Mouse (Mus musculus) gastrocnemius, adult 8-10 months (tissue): ENCODE measurements around the gene Spag6. TPM values are rescaled to one million over a fixed set of nuclear protein-coding genes. Genes with fewer than 3 reads are reported as not detected.

ENCODE experiments used
- DNase-seq, 2 experiments: peaks; one replicate each; pipeline ENCODE4 v3.0.0; 2022; ENCODE audit warnings: low spot score in 2 of 2
- total RNA-seq, 4 experiments: library from RNA; stranded (reverse); gene quantifications; 2 replicates each; pipeline ENCODE4 v1.2.4; 2022

Gene Spag6
- total RNA-seq: 1 to 10 TPM in 3 of 4 experiments, under 1 TPM in 1; 0.85 to 1.6 (median 1.2) TPM

GRCm38 (mm10) chr2:18693871-18694610 is at the start of gene Spag6:
Spag6 (plus strand) TSS chr2:18694032.
- peak; percentile 65 to 72 for DNase-seq

GRCm38 (mm10) chr2:18648563-18648962 is 45.3 kb upstream of the Spag6 start:
- DNase-seq: no peak

- no peak for DNase-seq
These were observed 39.0 kb upstream of the Spag6 start for GRCm38 (mm10) chr2:18654821-18655220.

GRCm38 (mm10) chr2:18664003-18664402 is 29.8 kb upstream of the Spag6 start:
- DNase-seq: no peak

GRCm38 (mm10) chr2:18671041-18671440 is 22.8 kb upstream of the Spag6 start:
- no peak for DNase-seq

- DNase-seq: peak; percentile 89 to 90
These were observed 21.6 kb upstream of the Spag6 start, which contains the start of gene Commd3 for GRCm38 (mm10) chr2:18672133-18672765. Commd3 (plus strand) TSS chr2:18672384.

- no peak for DNase-seq
These were observed 21.1 kb upstream of the Spag6 start for GRCm38 (mm10) chr2:18672766-18673164.

GRCm38 (mm10) chr2:18673766-18674165 is 20.1 kb upstream of the Spag6 start:
- no peak for DNase-seq

GRCm38 (mm10) chr2:18674193-18674902 is 19.5 kb upstream of the Spag6 start:
- DNase-seq: no peak

GRCm38 (mm10) chr2:18675681-18676456 is 18.0 kb upstream of the Spag6 start:
- no peak for DNase-seq

- peak; percentile 41 to 63 for DNase-seq
These were observed 17.3 kb upstream of the Spag6 start for GRCm38 (mm10) chr2:18676457-18676935.

- DNase-seq: peak; percentile 47 to 56
These were observed 16.8 kb upstream of the Spag6 start, which contains the start of gene Bmi1 for GRCm38 (mm10) chr2:18676936-18677491. Bmi1 (plus strand) TSS chr2:18677018.

GRCm38 (mm10) chr2:18677631-18678471 is 16.0 kb upstream of the Spag6 start:
- peak; percentile 17 to 28 for DNase-seq

GRCm38 (mm10) chr2:18679701-18680100 is 14.1 kb upstream of the Spag6 start:
- no peak for DNase-seq

GRCm38 (mm10) chr2:18680501-18680900 is 13.3 kb upstream of the Spag6 start:
- DNase-seq: no peak

GRCm38 (mm10) chr2:18680961-18681360 is 12.9 kb upstream of the Spag6 start:
- peak in 1 of 2 experiments; percentile 22 for DNase-seq

GRCm38 (mm10) chr2:18684062-18684461 is 9.8 kb upstream of the Spag6 start:
- no peak for DNase-seq

- no peak for DNase-seq
These were observed 7.4 kb upstream of the Spag6 start for GRCm38 (mm10) chr2:18686386-18686785.

GRCm38 (mm10) chr2:18686826-18687519 is 6.9 kb upstream of the Spag6 start:
- DNase-seq: no peak
